Mouse (Mus musculus): ENCODE data around the gene Hspa12b.

GRCm38 (mm10) chr2:131090852-131091251 lies 36.2 kb upstream of the Hspa12b start:
- TF ChIP-seq CTCF (IDR thresholded peaks at IDR 0.05; ENCODE audit: low read depth) (no peak), EP300 (IDR thresholded peaks at IDR 0.05; ENCODE audit: low read depth) (peak; percentile 42; the same call in 1 of the 2 replicates)

Measured in liver, postnatal 0 days (tissue).